Mouse (Mus musculus): ENCODE results near the gene Plrg1. TPM values are rescaled to one million over a fixed set of nuclear protein-coding genes. Genes with fewer than 3 reads are reported as not detected.

Gene Plrg1
- polyA plus RNA-seq (2015; fragmentation: Nextera tagmentation; extraction: Ambion mirVana) = 70.4 and 76.8 TPM in 2 replicates

GRCm38 (mm10) chr3:83055281-83056038, at the start of gene Plrg1:
Plrg1 (plus strand) TSS chr3:83055522.
- Histone ChIP-seq H3K4me3 (replicated peaks; ENCODE audit: low read depth, low read length) (peak within 1 kb of the TSS; percentile 89), H3K27ac (peak within 1 kb of the TSS; percentile 82), H3K36me3 (ENCODE audit: insufficient read depth, low read length) (peaks cover 15% of the 10 kb centered on the region), H3K4me1 (replicated peaks; ENCODE audit: insufficient read depth, low read length) (peaks cover 5% of the 10 kb centered on the region; the same call in 1 of the 2 replicates), H3K4me2 (ENCODE audit: low read length) (peak within 1 kb of the TSS; percentile 84), H3K9ac (ENCODE audit: low read depth, low read length) (peak within 1 kb of the TSS; percentile 71), H3K27me3 (ENCODE audit: insufficient read depth, low read length) (no peaks in the 10 kb centered on the region), H3K9me3 (replicated peaks; ENCODE audit: low read length) (no peaks in the 10 kb centered on the region)
- TF ChIP-seq CTCF (IDR thresholded peaks at IDR 0.05; ENCODE audit: low read depth) = peak; percentile 50
- peak; percentile 99 for ATAC-seq (replicated peaks; ENCODE audit: low FRiP score, low read depth)
- peak; percentile 97 for DNase-seq (ENCODE audit: low spot score)
- WGBS = under 1% methylated on average over 60 of the region's 61 CpGs

GRCm38 (mm10) chr3:83007557-83007956, 47.8 kb upstream of the Plrg1 start, which contains the start of gene Fgg:
Fgg (plus strand) TSS chr3:83007724.
- Histone ChIP-seq H3K9ac (ENCODE audit: low read depth, low read length) (no peak within 1 kb of the TSS), H3K4me1 (replicated peaks; ENCODE audit: insufficient read depth, low read length) (no peaks in the 10 kb centered on the region), H3K27me3 (ENCODE audit: insufficient read depth, low read length) (no peaks in the 10 kb centered on the region), H3K9me3 (replicated peaks; ENCODE audit: low read length) (no peaks in the 10 kb centered on the region), H3K4me3 (replicated peaks; ENCODE audit: low read depth, low read length) (no peak within 1 kb of the TSS), H3K36me3 (ENCODE audit: insufficient read depth, low read length) (no peaks in the 10 kb centered on the region), H3K27ac (no peak within 1 kb of the TSS), H3K4me2 (ENCODE audit: low read length) (no peak within 1 kb of the TSS)
- WGBS = 48% methylated on average over 7 of the region's 7 CpGs
- DNase-seq (ENCODE audit: low spot score) (no peak), ATAC-seq (replicated peaks; ENCODE audit: low FRiP score, low read depth) (no peak; the same call in 1 of the 2 replicates)
- TF ChIP-seq CTCF (IDR thresholded peaks at IDR 0.05; ENCODE audit: low read depth) = no peak

DNA sequence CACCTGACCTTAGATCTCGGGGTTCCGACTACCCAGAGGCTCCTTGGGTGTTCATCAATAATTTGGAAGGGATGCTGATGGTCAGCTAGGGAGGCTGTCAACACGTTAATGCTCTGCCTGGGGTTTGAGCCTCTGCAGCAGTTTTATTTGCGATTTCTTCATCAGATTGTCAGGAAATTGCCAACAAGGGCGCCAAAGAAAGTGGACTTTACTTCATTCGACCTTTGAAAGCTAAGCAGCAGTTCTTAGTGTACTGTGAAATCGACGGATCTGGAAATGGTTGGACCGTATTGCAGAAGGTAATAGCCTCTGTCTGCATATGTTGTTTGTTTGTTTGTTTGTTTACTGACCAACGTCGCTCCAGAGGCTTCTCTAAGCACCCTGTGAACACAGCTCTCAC, 45.0 kb upstream of the Plrg1 start:
- no peak overlapping the region for H3K27ac ChIP-seq
- TF ChIP-seq CTCF (IDR thresholded peaks at IDR 0.05; ENCODE audit: low read depth) = no peak
- no peaks in the 10 kb centered on the region for H3K4me1 ChIP-seq (replicated peaks; ENCODE audit: insufficient read depth, low read length)
- H3K9me3 ChIP-seq (replicated peaks; ENCODE audit: low read length) = no peaks in the 10 kb centered on the region
- ATAC-seq (replicated peaks; ENCODE audit: low FRiP score, low read depth) (no peak), DNase-seq (ENCODE audit: low spot score) (no peak)
- H3K4me2 ChIP-seq (ENCODE audit: low read length) = no peak overlapping the region
- H3K4me3 ChIP-seq (replicated peaks; ENCODE audit: low read depth, low read length) = no peak overlapping the region
- 74% methylated on average over 11 of the region's 11 CpGs for WGBS
- H3K36me3 ChIP-seq (ENCODE audit: insufficient read depth, low read length) = no peaks in the 10 kb centered on the region
- no peaks in the 10 kb centered on the region for H3K27me3 ChIP-seq (ENCODE audit: insufficient read depth, low read length)
- H3K9ac ChIP-seq (ENCODE audit: low read depth, low read length) = no peak overlapping the region

- no peaks in the 10 kb centered on the region for H3K4me1 ChIP-seq (replicated peaks; ENCODE audit: insufficient read depth, low read length)
- no peak for DNase-seq (ENCODE audit: low spot score)
- TF ChIP-seq CTCF (IDR thresholded peaks at IDR 0.05; ENCODE audit: low read depth) = no peak
- no peaks in the 10 kb centered on the region for H3K9me3 ChIP-seq (replicated peaks; ENCODE audit: low read length)
- 96% methylated on average over 4 of the region's 4 CpGs for WGBS
- H3K27ac ChIP-seq = no peak overlapping the region
- H3K4me3 ChIP-seq (replicated peaks; ENCODE audit: low read depth, low read length) = no peak overlapping the region
- no peak overlapping the region for H3K9ac ChIP-seq (ENCODE audit: low read depth, low read length)
- no peaks in the 10 kb centered on the region for H3K27me3 ChIP-seq (ENCODE audit: insufficient read depth, low read length)
- H3K36me3 ChIP-seq (ENCODE audit: insufficient read depth, low read length) = no peaks in the 10 kb centered on the region
- no peak for ATAC-seq (replicated peaks; ENCODE audit: low FRiP score, low read depth)
- no peak overlapping the region for H3K4me2 ChIP-seq (ENCODE audit: low read length)
Measured at GRCm38 (mm10) chr3:83011136-83011535, 44.2 kb upstream of the Plrg1 start.

DNA sequence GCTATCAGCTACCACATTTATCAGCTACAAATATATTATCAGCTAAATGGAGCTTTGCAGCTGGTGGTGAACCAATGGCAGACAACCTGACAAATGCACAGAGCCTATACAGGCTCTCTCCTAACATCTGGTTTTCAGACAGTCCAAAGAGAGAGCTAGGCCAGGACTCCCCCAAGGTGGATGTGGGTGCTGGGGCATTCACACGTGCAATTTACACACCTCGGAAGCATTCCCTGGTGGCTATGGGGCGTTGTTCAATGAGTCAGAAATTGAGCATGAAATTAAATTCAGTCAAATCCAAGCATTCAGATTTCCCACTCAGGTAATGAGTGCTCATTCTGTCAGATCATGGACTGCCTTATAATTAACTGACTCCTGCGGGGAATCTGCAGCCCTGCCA, 43.8 kb upstream of the Plrg1 start:
- no peak overlapping the region for H3K27ac ChIP-seq
- no peak overlapping the region for H3K4me2 ChIP-seq (ENCODE audit: low read length)
- 65% methylated on average over 4 of the region's 4 CpGs for WGBS
- no peaks in the 10 kb centered on the region for H3K4me1 ChIP-seq (replicated peaks; ENCODE audit: insufficient read depth, low read length)
- ATAC-seq (replicated peaks; ENCODE audit: low FRiP score, low read depth) (no peak), DNase-seq (ENCODE audit: low spot score) (no peak)
- H3K9ac ChIP-seq (ENCODE audit: low read depth, low read length) = no peak overlapping the region
- H3K9me3 ChIP-seq (replicated peaks; ENCODE audit: low read length) = no peaks in the 10 kb centered on the region
- H3K36me3 ChIP-seq (ENCODE audit: insufficient read depth, low read length) = no peaks in the 10 kb centered on the region
- TF ChIP-seq CTCF (IDR thresholded peaks at IDR 0.05; ENCODE audit: low read depth) = no peak
- H3K4me3 ChIP-seq (replicated peaks; ENCODE audit: low read depth, low read length) = no peak overlapping the region
- H3K27me3 ChIP-seq (ENCODE audit: insufficient read depth, low read length) = no peaks in the 10 kb centered on the region

GRCm38 (mm10) chr3:83012636-83013035, 42.7 kb upstream of the Plrg1 start:
- no peak for TF ChIP-seq CTCF (IDR thresholded peaks at IDR 0.05; ENCODE audit: low read depth)

More at GRCm38 (mm10) chr3:83012636-83013035, 42.7 kb upstream of the Plrg1 start:
- no peak for DNase-seq (ENCODE audit: low spot score)
- Histone ChIP-seq H3K9ac (ENCODE audit: low read depth, low read length) (no peak overlapping the region), H3K36me3 (ENCODE audit: insufficient read depth, low read length) (no peaks in the 10 kb centered on the region), H3K4me3 (replicated peaks; ENCODE audit: low read depth, low read length) (no peak overlapping the region), H3K27ac (no peak overlapping the region), H3K9me3 (replicated peaks; ENCODE audit: low read length) (no peaks in the 10 kb centered on the region), H3K4me2 (ENCODE audit: low read length) (no peak overlapping the region), H3K4me1 (replicated peaks; ENCODE audit: insufficient read depth, low read length) (no peaks in the 10 kb centered on the region), H3K27me3 (ENCODE audit: insufficient read depth, low read length) (no peaks in the 10 kb centered on the region)
- ATAC-seq (replicated peaks; ENCODE audit: low FRiP score, low read depth) = no peak
- 93% methylated on average over 19 of the region's 19 CpGs for WGBS
